Mouse (Mus musculus): ENCODE results near the gene Ints1.

Ints1 gene

DNA sequence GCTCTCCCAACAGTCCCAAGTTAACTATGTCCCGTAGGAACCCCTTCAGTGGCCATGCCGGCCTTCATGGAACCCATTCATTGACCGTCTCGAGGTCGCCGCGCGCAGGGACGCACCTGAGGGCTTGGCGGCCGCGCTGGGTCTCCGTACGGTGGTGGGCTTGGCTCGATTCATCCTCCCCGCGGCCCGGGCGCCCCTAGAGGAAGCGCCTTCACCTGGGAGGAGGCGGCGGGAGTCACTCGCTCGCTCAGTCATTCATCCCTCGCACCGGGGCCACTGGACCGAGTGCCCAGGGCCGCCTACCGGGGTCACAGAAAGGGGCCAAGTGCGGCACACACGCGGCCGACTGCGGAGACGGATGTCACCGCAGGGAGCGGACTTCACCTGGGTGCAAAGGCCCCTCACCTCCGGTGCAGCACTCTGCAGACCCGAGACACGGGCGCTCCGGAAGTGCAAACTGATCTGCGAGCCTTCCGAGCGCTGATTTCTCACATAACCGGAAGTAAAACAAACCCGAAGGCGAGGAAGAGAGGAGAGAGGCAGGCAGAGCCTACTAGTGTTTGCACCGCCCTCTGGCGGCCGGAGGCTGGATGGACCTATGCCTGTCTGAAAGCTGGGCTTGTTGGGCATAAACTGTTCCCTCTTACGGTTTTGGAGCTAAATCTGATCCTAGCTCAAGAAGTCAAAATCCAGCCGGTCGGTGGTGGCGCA is at the start of gene Ints1:
Ints1 (minus strand) TSS at position 459 of the 711 bp plus-strand sequence.
- DNase-seq = peak; percentile 98 to 99

DNA sequence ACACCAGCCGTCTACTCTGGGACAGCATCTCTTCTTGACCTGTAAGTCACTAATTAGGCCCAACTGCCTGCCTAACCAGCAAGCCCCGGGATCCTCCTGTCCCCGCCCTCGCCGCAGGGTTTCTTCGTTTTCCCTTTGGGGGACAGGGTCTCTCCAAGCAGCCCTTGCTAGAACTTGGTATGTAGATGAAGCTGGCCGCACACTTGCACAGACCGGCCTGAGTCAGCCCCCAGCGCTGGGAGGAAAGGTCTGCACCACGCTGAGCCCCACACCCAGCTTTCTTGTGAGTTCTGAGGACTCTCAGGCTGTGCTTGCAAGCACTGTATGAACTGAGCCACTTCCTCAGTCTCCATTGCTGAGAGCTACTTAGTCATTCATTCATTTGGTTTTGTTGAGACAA is 49.1 kb upstream of the Ints1 start:
- DNase-seq = no peak

DNA sequence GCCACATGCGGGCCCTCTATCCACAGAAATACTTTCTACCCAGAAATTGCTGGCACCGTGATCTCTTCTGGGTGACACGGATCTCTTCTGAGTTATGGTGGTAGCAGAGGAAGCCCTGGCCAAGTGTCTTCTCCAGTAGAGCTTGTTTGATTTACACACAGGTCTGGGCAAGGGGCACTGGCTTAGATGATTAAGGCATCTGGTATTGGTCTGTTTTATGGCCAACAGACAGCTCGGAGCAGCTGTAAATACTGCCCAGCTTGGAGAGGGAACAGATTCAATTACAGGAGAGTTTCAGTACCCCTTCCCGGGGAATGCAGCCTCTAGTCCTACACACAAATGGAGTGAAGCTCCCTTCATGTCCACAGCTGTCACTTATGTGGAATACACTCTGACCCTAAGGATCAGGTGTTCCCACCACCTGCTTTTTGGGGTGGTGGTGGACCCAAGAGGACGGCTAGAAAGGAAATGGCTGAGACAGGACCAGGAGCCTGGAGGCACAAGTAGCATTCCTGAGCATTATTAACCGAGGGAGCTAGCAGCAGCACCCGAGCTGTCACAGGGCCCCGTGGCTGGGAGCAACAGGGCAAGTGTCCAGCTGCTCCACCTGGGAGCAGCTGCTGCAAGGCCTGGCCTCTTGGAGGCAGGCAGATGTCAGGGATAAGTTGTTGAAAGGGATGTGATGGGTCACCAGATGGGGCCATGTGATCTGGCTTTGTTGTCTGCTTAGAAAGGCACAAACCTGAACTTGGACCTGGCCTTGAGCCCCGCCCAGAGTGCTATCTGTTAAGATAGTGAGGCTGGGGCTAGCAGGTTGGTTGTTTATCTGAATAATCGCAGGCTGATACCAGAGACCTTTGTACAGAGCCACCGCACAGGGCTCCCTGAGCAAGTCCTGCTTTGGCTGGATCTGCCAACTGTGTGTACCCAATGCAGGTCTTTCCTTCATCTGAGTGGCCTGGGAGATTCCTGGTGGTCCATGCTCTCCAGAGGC is 46.3 kb upstream of the Ints1 start:
- no peak for DNase-seq

DNA sequence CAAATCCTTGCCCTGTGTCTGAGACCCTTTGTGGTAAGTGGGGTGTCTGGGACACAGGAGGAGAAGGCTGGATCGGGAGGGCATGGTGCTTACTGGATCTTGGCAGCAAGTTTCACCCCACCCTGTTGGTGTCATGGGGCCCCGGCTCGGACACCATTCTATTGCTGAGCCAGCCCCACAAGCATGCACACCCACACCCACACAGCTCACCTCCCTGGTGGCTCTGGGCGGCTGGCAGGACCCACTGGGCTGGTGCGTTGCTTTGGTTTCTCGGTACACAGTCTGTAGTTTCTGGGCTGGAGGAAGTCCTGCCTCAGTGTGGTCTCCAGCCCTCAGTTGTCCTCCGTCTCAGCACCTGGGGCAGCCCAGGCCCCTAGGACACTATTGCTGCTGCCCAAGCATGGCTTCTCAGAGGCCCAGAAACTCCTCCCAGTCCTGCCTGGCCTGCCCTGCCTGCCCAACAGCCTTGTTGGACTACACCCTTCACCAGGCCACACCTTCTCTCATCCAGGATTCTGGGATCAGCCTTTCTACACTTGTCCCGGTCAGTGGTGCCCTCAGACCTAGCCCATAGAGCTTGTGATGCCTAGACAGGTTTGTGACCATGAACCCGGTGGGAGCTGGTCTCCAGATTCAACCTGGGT is 44.2 kb upstream of the Ints1 start, which contains the start of gene Tmem184a:
Tmem184a (minus strand) TSS at position 380 of the 644 bp plus-strand sequence.
- no peak for DNase-seq

DNA sequence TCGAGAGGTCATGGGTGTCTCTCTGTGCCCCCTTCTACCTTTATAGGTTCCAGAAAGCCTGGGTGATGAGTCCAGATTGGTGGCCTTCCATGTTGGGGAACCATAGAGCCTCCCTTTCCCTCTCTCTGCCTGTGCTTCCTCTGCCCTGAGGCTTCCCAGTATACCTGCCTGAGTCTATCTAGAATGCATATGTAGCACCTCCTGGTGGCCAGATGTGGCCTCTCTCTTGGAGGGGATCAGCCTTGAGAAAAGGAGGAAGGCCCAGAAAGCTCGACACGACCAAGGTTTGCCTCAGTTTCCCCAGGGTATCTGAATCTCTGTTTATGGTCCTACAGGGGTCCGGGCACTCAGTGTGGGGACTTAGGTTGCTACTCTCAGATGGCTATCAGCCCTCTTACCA is 43.3 kb upstream of the Ints1 start:
- DNase-seq = peak; percentile 56 to 79

DNA sequence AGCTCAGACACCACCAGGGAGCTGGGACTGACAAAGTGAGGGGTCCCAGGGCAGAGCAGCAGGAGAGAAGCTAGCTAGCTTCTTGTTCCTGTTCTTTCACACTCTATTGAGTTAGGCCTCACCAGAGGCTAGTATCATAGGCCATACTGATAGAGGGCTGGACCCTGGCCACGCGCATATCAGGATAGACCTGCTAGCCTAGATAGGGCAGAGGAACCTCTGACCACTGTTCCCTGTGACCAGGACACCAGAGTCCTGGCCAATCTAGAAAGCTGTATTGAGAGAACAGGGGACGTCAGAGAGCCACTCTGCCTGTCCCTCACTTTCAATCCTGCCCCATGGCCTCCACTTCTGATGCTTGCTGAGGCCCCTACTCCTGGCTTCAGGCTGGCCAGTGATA is 42.6 kb upstream of the Ints1 start:
- no peak for DNase-seq

DNA sequence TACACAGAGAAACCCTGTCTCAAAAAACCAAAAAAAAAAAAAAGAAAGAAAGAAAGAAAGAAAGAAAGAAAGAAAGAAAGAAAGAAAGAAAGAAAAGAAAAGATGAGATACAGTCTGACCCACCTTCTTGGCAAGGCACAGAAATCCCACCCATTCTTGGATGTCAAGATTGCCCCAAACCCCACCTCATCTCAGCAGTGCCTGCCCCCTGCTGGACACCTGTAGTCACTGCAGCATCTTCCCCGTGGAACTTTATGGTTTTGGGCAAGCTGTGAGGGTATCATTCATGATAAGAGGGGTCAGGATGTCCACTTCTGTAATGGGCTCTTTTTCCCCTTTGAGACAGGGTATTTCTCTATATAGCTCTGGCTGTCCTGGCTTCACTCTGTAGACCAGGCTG is 41.8 kb upstream of the Ints1 start:
- peak in 1 of 2 experiments; percentile 50 for DNase-seq

DNA sequence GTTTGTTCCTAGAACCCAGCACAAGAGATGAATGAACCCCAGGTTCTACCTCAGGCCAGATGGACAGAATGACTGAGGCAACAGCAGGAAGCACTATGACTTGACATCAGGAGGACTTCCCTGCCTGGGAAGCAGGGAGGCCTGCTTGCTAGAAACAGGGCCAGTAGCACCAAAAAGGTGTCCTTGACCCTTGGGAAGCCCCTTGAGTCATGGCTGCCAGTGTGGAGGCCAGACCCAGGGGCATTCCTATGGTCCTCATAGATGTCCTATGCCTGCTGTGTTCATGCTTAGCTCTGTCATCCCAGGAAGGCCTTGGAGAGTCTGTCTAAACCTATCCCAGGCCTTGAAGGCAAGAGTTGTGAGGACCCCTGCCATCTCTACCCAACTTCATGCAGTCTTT is 41.0 kb upstream of the Ints1 start:
- DNase-seq = no peak

DNA sequence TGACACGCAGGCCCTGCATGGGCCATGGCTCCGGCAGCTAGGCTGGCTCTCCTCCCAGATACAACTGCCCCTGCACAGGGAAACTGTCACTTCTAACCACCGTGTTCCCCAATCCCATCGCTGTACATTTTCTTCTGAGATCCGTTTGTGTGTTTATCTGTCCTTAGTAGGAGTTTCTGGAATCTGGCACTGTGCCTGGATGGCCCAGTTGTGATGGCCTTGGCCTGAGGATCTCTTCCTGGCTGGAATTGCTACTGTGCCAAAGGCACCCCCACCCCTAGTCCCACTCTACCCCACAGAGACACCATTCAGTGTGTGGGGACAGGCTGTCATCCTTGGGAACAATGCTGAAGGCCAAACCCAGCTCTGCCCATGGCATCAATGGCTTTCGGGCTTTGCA is 40.5 kb upstream of the Ints1 start:
- DNase-seq = no peak

DNA sequence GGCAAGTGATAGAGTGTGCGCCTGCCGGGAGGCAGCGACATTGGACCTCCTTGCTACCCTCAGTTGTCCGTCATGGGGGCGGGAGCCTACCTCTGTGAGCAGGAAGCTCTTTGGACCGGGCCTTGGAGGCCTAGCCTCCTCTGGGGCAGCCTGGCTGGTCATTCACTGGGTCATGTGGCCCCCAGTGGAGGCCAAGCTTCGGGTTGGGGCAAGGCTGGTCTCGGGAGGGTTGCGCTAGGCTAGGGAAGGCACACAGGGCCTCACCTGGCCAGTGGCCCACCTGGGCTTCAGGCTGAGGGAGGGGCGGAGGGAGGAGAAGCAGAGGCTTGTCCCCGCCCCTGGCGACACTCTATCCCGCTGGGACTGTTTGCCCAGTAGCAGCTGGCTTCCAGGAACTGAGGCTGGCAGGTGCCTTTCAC is 38.5 kb upstream of the Ints1 start:
- DNase-seq = peak; percentile 92

DNA sequence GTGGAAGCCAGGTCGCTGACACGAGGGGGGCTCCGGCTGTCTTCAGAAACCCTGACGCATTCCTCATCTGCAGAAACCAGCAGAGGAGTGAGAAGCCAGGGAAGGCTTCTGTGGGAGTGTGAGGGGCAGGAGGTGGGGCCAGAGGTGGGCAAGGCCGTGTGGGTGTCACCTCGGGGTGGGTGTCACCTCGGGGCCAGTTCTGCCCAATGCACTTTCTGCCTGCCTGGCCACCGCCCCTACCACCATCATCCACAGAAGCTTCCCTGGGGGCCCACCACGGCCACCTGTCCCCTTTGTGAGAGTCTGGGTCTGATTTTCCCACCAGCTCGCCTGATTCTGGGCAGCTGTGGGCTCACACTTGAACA is 37.6 kb upstream of the Ints1 start:
- peak in 1 of 2 experiments; percentile 25 for DNase-seq

DNA sequence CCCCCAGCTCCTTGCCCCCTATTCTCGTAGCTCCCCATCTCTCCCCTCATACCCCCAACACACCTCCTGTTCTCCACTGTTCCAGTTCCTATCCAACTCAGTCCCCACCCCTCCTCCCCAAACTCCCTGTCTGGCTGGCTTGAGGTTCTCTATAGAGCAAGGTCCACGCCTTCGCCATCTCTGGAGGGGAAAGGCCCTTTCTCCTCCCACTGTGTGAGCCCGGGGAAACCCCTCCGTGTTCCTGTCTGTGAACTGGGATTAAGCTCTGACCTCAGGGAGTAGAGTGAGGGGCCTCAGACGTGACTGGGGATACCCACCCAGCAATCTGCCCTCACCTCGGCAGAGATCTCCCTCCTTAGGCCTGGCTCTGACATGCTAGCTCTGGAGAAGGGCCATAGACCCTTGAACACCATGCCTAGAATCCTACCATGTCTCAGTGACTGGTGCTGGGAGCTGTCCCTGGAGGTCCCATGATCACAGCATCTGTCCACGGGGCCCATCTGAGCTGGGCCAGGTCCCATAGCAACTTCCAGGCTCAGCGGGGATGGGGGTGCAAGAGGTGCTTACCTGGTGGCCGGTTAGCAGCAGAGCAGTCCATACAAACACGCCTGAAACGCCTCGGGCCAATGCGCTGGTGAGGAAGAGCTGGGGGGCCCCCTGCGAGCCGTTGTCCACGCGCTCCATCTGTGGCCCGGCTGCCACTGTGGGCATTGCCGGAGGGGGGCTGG is 37.1 kb upstream of the Ints1 start:
- DNase-seq = no peak

DNA sequence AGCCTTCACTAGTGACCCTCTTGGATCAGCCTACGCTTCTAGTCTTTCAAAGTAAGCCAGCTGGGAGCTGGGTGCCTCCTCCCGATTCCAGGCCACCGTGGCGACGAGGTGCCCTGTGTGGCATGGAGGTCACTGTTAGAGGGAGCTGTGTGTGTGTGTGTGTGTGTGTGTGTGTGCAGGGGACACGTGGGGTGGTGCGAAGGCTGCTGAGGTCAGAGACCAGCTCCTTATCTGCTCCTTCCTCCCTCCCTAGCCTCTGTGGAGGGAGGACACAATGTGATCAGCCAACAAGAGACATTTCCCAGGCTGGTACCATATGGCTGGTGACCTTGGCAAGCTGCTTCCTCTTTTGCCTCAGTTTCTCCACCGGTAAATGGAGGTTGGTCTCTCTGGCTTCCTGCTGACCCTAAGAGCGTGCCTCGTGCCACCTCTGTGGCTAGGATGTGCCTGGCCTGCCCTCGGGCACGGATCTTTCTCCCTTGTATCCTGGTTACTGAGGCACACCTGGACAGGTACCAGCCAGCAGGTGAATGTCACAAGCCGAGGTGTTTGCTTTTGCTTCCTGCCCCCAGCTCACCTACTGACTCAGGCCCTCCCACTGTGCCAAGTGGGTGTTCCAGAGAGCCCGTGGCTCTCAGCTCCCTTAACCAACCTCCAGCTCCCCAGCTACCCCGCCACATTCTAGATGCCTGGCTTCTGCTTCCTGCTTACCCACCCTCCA is 36.4 kb upstream of the Ints1 start:
- peak; percentile 50 to 61 for DNase-seq

DNA sequence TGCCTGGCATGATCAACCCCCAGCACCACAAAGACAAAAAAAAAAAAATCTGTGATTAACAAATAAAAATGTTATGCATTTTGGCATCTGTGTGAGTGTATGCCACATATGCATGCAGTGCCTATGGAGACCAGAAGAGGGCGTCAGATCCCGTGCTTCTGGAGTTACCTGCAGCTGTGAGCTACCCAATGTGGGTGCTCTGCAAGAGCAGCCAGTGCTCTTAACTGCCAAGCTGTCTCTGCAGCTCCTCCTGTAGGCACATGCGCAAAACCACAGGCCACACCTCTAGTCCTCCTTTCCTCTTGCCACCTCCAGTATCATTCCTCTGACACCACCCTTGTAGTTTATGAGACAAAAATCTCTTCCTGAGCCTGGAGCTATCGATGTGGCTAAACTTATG is 33.9 kb upstream of the Ints1 start:
- no peak for DNase-seq

DNA sequence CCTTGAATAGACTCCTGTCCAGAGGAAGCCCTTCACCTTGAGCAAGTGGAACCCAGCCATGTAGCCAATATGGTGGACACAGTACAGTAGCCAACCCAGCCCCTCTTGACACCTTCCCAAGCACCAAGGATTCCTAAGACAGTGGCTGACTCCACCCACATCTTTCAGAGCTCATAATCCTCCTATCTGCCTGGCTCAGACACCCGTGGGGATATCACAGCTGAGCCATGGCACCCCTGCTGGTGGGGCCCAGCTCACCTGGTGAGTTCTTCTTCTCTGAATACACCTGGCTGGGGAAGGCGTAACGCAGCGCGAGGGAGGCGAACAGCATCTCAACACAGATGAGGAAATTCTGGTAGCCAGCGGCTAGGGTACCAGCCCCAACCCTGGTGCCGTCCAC is 30.4 kb upstream of the Ints1 start:
- no peak for DNase-seq

DNA sequence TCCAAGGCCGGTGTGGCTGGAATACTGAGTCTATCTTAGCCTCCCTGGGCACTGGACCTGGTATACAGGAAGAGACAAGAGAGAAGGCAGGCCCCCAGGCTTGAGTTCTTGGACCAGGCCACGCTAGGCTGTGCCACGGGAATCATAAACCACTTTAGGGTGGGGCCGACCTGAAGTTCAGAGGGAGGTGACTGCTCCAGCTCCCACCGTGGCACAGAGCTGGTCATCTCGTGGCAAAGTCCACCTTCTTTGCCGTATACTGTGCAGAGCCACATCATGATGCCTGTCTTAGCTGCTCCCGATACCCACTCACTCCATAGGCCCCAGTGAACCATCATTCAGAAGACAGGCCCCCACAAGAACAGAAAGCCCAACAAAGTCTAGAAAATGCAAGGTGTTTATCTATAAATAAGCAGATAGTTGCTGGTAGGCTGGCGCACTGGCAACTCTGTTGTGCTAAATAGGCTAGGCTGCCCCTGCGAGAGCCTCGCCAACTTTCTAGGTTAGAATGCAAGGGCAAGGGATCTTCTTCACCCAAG is 29.2 kb upstream of the Ints1 start:
- no peak for DNase-seq

DNA sequence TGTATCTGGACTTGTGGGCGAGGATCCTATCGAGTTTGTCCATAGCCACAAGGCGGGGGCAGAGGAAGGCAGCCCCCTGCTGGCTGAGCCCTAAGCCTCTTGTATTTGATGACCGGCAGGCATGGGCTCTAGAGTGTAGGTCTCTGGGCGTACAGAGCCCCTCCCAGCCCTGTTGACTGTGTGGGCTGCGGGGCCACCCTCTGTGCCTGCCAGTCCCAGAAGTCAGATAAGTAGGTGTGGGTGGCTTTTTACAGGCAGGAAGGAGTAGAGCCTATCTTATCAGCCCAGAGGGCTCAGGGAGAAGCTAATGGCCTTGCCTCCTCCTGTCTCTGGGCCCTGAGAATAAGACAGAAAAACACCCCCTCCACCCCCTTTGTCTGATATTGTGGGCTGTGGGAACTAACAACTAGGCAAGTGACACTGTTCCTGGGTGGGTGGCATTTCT is 28.7 kb upstream of the Ints1 start:
- DNase-seq = no peak

DNA sequence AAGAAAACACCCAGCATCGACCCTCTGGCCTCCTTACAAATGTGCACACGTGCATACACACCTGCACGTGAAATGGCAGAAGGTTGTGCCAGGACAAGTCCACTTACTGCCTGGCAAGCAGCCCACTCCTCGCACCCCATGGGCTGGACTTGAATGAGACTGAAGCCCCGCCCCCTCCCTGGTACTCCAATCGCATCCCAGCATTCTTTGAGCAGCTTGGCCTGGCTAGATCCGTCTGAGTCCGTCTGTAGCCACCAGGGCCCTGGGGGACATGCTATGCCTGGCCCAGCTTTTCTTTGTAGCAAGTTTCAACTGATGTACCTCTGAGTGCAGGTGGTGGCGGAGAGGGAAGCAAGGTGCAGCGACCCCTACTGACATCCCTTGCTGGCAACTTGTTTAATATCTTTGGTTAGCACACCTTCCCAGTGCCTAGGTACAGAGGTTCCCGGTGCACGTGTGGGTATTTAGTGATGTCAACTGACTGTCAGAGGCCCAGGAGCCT is 28.2 kb upstream of the Ints1 start:
- peak; percentile 91 to 95 for DNase-seq

DNA sequence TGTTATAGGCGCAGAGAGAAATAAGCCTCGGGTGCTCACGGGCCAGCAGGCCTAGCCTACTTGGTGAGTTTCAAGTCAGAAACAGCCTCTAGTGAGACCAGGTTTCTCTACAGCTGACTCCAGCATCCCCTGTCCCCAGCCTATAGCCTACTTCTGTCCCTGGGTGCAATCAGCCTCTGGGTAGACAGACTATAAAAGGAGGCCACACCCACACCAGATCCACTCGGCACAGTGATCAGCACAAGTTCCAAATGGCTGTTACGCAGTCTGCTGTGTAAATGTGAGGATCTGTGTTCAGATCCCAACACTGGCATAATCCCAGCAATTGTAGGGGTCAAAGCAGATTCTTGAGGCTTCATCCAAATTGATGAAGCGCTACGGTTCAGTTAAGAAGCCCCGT is 27.7 kb upstream of the Ints1 start:
- peak in 1 of 2 experiments; percentile 10 for DNase-seq

DNA sequence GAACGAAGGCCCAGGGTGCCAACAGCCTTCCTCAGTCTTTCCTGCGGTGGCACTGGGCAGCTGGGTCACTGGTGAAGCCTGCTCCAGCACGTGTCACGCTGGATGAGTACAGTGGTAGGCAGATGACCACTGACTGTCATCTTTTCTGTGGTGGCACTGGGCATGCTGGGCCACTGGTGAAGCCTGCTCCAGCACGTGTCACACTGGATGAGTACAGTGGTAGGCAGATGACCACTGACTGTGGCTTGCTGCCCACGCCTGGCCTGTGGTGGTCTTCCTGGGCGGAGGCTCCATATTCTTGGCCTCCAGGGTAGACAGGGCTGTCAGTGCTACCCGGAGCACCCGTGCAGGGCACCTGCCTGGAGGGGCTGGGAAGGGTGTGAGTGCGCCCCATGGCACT is 26.4 kb upstream of the Ints1 start:
- no peak for DNase-seq

DNA sequence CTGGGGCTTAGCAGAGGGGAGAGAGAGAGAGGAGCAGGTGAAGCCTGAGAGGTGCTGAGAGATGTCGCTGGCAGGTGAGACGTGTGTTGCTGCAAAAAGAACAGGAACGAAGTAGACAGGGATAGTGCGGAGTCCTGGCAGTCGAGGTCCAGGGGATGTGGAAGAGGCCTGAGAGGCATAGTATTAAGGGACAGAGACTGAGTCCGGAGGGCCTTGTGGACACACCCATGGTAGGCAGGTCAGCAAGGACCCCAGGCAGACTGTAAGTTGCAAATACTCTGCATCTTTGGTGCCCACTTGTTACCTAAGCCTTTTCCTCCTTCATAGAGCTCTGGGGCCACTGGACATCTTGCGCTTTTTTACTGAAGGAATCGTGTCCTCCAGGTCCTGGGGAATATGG is 25.8 kb upstream of the Ints1 start:
- no peak for DNase-seq
